Mouse (Mus musculus): ENCODE data around the gene Spdya.

- TF ChIP-seq EP300 (IDR thresholded peaks at IDR 0.05) (no peak), CTCF (IDR thresholded peaks at IDR 0.05) (no peak)
These were observed 64.6 kb downstream of the Spdya start for GRCm38 (mm10) chr17:71616319-71617032.

Data from lung, postnatal 0 days (tissue).